Mouse (Mus musculus) testis, adult 2 months (tissue): ENCODE data around the gene Serpinb1c. TPM values are rescaled to one million over a fixed set of nuclear protein-coding genes. Genes with fewer than 3 reads are reported as not detected.

Source experiments
- H3K27ac ChIP-seq: fragments of 200-500 bp; 2 replicates; pipeline ENCODE4 v1.5.1; 2012; ENCODE audit warnings: low read depth, low read length; ENCODE audit not compliant: control insufficient read depth, insufficient read depth
- H3K27me3 ChIP-seq: fragments of 200-500 bp; 2 replicates; pipeline ENCODE4 v1.6.1; 2012; ENCODE audit warnings: mild to moderate bottlenecking, low read length, moderate library complexity; ENCODE audit not compliant: control insufficient read depth, insufficient read depth
- H3K36me3 ChIP-seq: fragments of 200-500 bp; 2 replicates; pipeline ENCODE4 v1.6.1; 2012; ENCODE audit warnings: mild to moderate bottlenecking, low read length; ENCODE audit not compliant: control insufficient read depth, insufficient read depth
- H3K4me1 ChIP-seq: fragments of 200-500 bp; 2 replicates; pipeline ENCODE4 v1.6.1; 2012; ENCODE audit warnings: low read length; ENCODE audit not compliant: control insufficient read depth, insufficient read depth
- H3K4me3 ChIP-seq: fragments of 200-500 bp; 2 replicates; pipeline ENCODE4 v1.5.1; 2012; ENCODE audit warnings: low read depth, mild to moderate bottlenecking, low read length, moderate library complexity, mixed read lengths; ENCODE audit not compliant: control insufficient read depth
- CTCF ChIP-seq: fragments of 200-500 bp; IDR thresholded peaks from 2 replicates; pipeline ENCODE4 v1.5.1; 2012; ENCODE audit warnings: low read depth, mild to moderate bottlenecking, inconsistent platforms, low read length, moderate library complexity; ENCODE audit not compliant: control insufficient read depth, insufficient read depth, insufficient replicate concordance
- POLR2A ChIP-seq: fragments of 200-500 bp; IDR thresholded peaks from 2 replicates; pipeline ENCODE4 v1.6.1; 2012; ENCODE audit warnings: low read depth, mild to moderate bottlenecking, inconsistent platforms, low read length, moderate library complexity; ENCODE audit not compliant: control insufficient read depth
- polyA plus RNA-seq: library from polyadenylated mRNA; depleted of rRNA; stranded (reverse); fragments of >200 nt; gene quantifications from 2 replicates; pipeline ENCODE4 v1.2.3, GENCODE M21; 2012

Serpinb1c gene
- polyA plus RNA-seq, 1 experiment = not detected

GRCm38 (mm10) chr13:32849531-32850123, 48.4 kb downstream of the Serpinb1c start:
- Histone ChIP-seq H3K36me3 (no peaks in the 10 kb centered on the region), H3K4me1 (no peaks in the 10 kb centered on the region)
- TF ChIP-seq POLR2A (no peak), CTCF (no peak)

DNA sequence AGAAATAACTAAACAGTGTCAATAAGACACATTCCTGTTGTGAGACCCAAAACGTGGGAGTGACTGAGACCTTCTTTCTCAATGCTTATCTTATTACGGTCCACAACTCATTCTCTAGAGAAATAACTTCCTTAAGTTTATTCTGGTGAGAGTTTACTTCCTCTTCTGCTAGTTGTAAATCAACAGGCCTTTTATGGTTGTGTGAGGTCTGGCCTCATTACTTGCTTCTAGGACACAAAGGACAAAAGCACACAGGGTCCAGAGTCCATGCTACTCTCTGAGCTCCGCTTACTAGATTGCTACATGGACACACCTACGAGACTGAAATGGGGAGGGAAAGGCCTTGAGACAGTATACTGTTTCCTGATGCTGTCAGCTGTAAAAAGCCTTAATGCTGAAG, 48.9 kb downstream of the Serpinb1c start:
- Histone ChIP-seq H3K27ac (no peak overlapping the region), H3K4me1 (no peaks in the 10 kb centered on the region), H3K36me3 (no peaks in the 10 kb centered on the region), H3K4me3 (no peak overlapping the region), H3K27me3 (no peaks in the 10 kb centered on the region)
- no peak for TF ChIP-seq POLR2A
- no peak for TF ChIP-seq CTCF

More at GRCm38 (mm10) chr13:32849531-32850123, 48.4 kb downstream of the Serpinb1c start:
- Histone ChIP-seq H3K27ac (no peak overlapping the region), H3K27me3 (no peaks in the 10 kb centered on the region), H3K4me3 (no peak overlapping the region)

GRCm38 (mm10) chr13:32846221-32846620, 51.8 kb downstream of the Serpinb1c start:
- H3K36me3 ChIP-seq = no peaks in the 10 kb centered on the region
- no peak overlapping the region for H3K27ac ChIP-seq
- H3K4me3 ChIP-seq = no peak overlapping the region
- H3K4me1 ChIP-seq = no peaks in the 10 kb centered on the region
- H3K27me3 ChIP-seq = no peaks in the 10 kb centered on the region
- no peak for TF ChIP-seq CTCF
- TF ChIP-seq POLR2A = no peak

GRCm38 (mm10) chr13:32841349-32841748, 56.7 kb downstream of the Serpinb1c start:
- H3K27ac ChIP-seq = no peak overlapping the region
- TF ChIP-seq CTCF (no peak), POLR2A (no peak)

DNA sequence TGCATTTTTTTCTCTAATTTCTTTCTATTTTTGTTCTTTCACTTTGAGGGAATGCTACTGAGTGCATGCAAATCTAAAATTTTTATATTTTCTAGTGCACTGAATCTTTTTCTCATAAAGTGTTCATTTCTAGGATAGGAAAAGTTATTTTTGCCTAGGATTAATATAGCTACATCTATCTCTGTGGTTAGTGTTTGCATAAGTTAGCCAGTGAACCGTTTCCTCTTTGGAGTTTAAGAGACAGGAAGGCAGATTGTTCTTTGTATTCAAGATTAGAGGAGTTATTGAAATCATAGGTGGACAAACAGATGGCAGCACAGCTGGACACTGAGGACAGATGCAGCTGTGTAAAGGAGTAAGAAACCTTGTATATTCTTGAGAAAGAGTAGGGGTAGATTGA, 58.7 kb downstream of the Serpinb1c start:
- no peaks in the 10 kb centered on the region for H3K36me3 ChIP-seq
- no peak overlapping the region for H3K27ac ChIP-seq
- H3K4me1 ChIP-seq = no peaks in the 10 kb centered on the region
- no peaks in the 10 kb centered on the region for H3K27me3 ChIP-seq
- TF ChIP-seq POLR2A (no peak), CTCF (no peak)
- H3K4me3 ChIP-seq = no peak overlapping the region

More at GRCm38 (mm10) chr13:32841349-32841748, 56.7 kb downstream of the Serpinb1c start:
- H3K4me1 ChIP-seq = no peaks in the 10 kb centered on the region
- H3K27me3 ChIP-seq = no peaks in the 10 kb centered on the region
- H3K4me3 ChIP-seq = no peak overlapping the region
- no peaks in the 10 kb centered on the region for H3K36me3 ChIP-seq

DNA sequence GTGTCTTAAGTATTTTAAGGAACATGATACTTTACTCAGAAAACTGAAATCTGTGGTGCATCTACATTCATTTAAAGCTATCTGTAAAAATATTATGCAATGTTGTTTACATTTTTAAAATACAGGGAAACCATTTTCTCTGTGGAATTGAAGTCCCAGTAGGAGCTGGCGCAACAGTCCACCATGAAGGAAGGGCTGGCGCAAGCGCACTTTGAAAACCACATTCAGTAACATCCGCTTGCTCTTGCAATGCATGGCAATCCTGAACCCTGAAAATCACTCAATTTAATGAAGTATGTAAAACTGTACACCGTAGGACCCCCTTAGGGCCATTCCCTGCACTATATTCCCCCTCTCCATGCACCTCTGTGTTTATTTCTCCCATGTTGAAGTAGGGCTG, 63.5 kb downstream of the Serpinb1c start:
- H3K27ac ChIP-seq = no peak overlapping the region
- no peaks in the 10 kb centered on the region for H3K36me3 ChIP-seq
- no peak overlapping the region for H3K4me3 ChIP-seq
- H3K4me1 ChIP-seq = peaks cover 2% of the 10 kb centered on the region
- H3K27me3 ChIP-seq = no peaks in the 10 kb centered on the region
- TF ChIP-seq CTCF (no peak), POLR2A (no peak)

GRCm38 (mm10) chr13:32833237-32833636, 64.8 kb downstream of the Serpinb1c start:
- H3K36me3 ChIP-seq = no peaks in the 10 kb centered on the region
- H3K27me3 ChIP-seq = no peaks in the 10 kb centered on the region
- no peak overlapping the region for H3K4me3 ChIP-seq
- H3K4me1 ChIP-seq = peaks cover 2% of the 10 kb centered on the region
- TF ChIP-seq CTCF (no peak), POLR2A (no peak)
- no peak overlapping the region for H3K27ac ChIP-seq

DNA sequence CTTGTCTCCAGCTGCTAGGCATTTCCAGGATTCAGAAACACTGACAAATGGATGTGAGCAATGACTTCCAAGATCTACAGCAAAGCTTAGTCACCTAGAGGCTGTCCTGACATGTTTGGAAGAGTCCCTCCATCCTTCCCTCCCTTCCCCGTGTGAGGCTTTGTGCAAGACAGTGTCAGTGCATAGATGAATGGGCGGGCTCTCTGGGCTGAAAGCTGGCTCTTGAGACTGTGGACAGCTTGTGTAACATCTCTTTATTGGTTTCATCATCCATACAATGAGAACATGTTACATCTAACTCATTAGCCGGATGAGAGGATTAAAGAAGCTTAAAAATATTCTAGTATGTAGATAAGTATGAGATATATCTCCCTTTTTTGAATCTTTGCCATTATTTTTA, 65.2 kb downstream of the Serpinb1c start:
- no peak for TF ChIP-seq CTCF
- TF ChIP-seq POLR2A = no peak
- H3K4me1 ChIP-seq = peaks cover 2% of the 10 kb centered on the region
- H3K27ac ChIP-seq = no peak overlapping the region; the same call in 1 of the 2 replicates
- no peaks in the 10 kb centered on the region for H3K36me3 ChIP-seq
- no peaks in the 10 kb centered on the region for H3K27me3 ChIP-seq
- H3K4me3 ChIP-seq = no peak overlapping the region
